Mouse (Mus musculus): ENCODE results near the gene Uaca.

DNA sequence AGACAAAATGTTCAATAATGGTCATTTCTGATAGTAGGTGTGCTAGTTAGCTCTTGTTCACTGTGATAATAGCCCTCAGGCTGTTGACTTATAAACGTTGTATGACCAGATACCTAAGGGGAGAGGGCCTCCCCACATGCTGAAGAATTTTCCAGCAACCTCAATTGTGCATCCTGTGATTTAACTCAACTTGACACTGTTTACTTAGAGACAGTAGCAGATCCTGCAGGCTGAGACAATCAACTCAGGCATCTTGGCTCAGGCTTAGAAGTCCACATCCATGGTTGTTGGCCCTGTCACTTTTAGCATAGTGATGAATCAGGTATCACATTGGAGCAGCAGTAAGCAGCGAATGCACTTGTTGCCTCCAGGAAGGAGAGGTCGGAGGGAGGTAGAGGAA lies 35.7 kb downstream of the Uaca start:
- TF ChIP-seq CTCF (conservative IDR thresholded peaks at IDR 0.05; ENCODE audit: low read length) (no peak), POU5F1 (IDR thresholded peaks at IDR 0.05; ENCODE audit: borderline replicate concordance, low read length) (no peak), NANOG (IDR thresholded peaks at IDR 0.05; ENCODE audit: borderline replicate concordance, low read length) (no peak)
